In the genomic region with DNA sequence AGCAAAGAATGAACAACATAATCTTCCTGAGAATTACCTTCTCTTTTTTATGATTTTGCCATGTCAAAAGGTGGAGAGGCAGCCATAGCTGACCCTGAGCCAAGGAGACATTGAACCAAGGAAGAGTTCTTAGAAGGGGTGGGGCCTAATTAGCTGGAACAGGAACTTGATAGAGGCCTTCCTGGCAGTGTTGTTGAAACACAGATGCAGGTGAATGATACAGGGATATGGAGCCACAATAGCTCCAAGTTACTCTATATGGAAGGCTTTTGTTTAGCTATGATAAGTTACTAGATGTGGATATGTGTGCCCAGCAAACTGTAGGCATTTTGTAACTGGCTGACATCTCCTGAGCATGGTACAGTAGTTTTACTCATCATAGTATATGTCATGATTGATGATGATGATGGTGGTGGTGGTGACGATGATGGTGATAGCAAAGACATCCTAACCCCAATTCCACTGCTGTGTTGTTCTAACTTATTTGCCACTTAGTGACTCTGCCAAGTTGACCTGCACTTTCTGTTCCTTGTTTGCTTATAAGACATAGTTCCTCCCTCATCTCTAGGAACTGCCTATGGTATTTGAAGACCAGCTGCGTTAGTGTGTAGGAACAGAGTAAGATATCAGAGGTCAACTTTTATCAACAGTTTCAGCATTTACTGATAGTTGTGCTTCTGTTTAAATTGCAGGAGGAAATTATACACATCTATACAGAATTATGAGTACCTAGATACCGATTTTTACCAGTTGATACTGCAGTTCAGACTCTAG, we compare ENCODE assay signal across 21 mouse cellular contexts. TPM values are rescaled to one million over a fixed set of nuclear protein-coding genes. Genes with fewer than 3 reads are reported as not detected.
"Had no signal": no experiment of that assay in that cellular context is flagged by ENCODE, and none has a peak within 500 bp of the region (broad histone marks: within the 10 kb centered on the region; RNA-seq: fewer than 3 reads in every experiment).

No protein-coding gene starts in this region.

- DNase-seq: lung, adult 18-20 months; lung, embryonic 14.5 days; lung, postnatal 10 days; lung, postnatal 4 days; midbrain, embryonic 14.5 days; retina, postnatal 1 day; right cerebral cortex, adult 18-20 months; right cerebral cortex, postnatal 25 days; right cerebral cortex, postnatal 4 days; thymus, adult 2 months; thymus, postnatal 25 days; thymus, postnatal 4 days had no signal

- H3K4me2 ChIP-seq: lung, embryonic 14.5 days; midbrain, embryonic 12.5 days; neural tube, embryonic 13.5 days; neural tube, embryonic 15.5 days; stomach, embryonic 15.5 days had no signal

- H3K36me3 ChIP-seq: midbrain, embryonic 10.5 days; midbrain, embryonic 12.5 days; neural tube, embryonic 13.5 days; neural tube, embryonic 15.5 days; stomach, embryonic 15.5 days had no signal

- H3K4me1 ChIP-seq: midbrain, embryonic 10.5 days; midbrain, embryonic 12.5 days; neural tube, embryonic 13.5 days; neural tube, embryonic 15.5 days; stomach, embryonic 15.5 days had no signal

- H3K27me3 ChIP-seq: midbrain, embryonic 12.5 days; neural tube, embryonic 13.5 days; neural tube, embryonic 15.5 days; stomach, embryonic 15.5 days had no signal

- H3K9me3 ChIP-seq: midbrain, embryonic 10.5 days; midbrain, embryonic 12.5 days; neural tube, embryonic 13.5 days; neural tube, embryonic 15.5 days; stomach, embryonic 15.5 days had no signal

- H3K4me3 ChIP-seq: midbrain, embryonic 10.5 days; midbrain, embryonic 12.5 days; myocyte; neural tube, embryonic 13.5 days; neural tube, embryonic 15.5 days; stomach, embryonic 15.5 days had no signal

- H3K9ac ChIP-seq: lung, embryonic 14.5 days; midbrain, embryonic 12.5 days; neural tube, embryonic 13.5 days; neural tube, embryonic 15.5 days; stomach, embryonic 15.5 days had no signal

- ATAC-seq: midbrain, embryonic 16.5 days had no signal

- H3K27ac ChIP-seq: midbrain, embryonic 10.5 days; midbrain, embryonic 12.5 days; neural tube, embryonic 13.5 days; neural tube, embryonic 15.5 days; stomach, embryonic 15.5 days; stomach, postnatal 0 days had no signal

RNA-seq across cellular contexts. Expression of gene Frk, which starts 58.7 kb away (rescaled TPM):
- total RNA-seq: megakaryocyte-erythroid progenitor cell, adult 5-6 weeks had no signal
